Mouse (Mus musculus): ENCODE measurements around the gene Agtpbp1. TPM values are rescaled to one million over a fixed set of nuclear protein-coding genes. Genes with fewer than 3 reads are reported as not detected.

The Agtpbp1 gene
- polyA plus RNA-seq, 1 experiment from 2014 or later, result 11.6 TPM

DNA sequence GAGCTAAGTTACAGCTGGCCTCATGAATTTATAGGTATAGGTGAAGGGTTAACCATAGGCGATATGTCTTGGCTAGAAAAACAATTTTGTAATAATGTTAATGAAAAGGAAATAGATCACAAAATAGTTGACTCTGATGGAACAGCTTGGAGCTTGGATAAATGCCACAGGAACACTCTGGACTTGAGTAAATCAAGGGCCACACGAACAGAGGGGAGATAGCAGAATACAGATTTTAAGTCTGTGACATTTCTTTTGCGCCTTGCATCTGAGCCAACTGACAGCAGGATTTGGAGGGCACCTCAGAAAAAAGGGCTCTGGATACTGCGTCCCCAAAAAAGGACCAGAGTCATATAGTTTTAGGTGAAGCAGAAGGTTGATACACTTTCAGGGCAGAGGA, 20.5 kb downstream of the Agtpbp1 start:
- Histone ChIP-seq H3K4me1 (no peaks in the 10 kb centered on the region), H3K27me3 (ENCODE audit: low read depth, poor library complexity, severe bottlenecking) (no peaks in the 10 kb centered on the region), H3K36me3 (no peaks in the 10 kb centered on the region), H3K9me3 (replicated peaks) (no peaks in the 10 kb centered on the region), H3K4me3 (no peak overlapping the region), H3K27ac (no peak overlapping the region)
- DNase-seq (ENCODE audit: low spot score), result no peak
- 90% methylated on average over 4 of the region's 4 CpGs for WGBS

DNA sequence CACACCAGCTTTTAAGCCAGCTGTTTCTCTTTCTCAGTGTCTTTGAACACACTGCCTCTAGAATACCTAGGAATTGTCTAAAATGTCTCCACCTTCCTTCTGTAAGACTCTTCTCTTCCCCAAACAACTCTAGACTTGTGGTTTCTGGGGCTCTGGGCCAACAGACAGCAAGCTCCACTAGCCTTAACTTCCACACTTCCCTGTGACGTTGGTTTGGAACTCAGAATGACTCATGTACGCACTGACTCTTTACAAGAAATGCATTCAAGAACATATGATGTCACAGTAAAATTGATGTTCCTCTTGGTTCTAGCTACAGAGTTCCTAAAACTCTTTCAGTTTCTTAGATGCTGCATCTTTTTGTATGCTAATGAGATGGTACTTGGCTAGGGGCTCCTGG, 22.6 kb downstream of the Agtpbp1 start:
- Histone ChIP-seq H3K9me3 (replicated peaks) (no peaks in the 10 kb centered on the region), H3K36me3 (no peaks in the 10 kb centered on the region), H3K4me3 (no peak overlapping the region), H3K27ac (no peak overlapping the region), H3K4me1 (0 out of 2 replicates have a peak, but pooled peaks cover 5% of the 10 kb centered on the region), H3K27me3 (ENCODE audit: low read depth, poor library complexity, severe bottlenecking) (no peaks in the 10 kb centered on the region)
- WGBS, result 89% methylated on average over 2 of the region's 2 CpGs
- DNase-seq (ENCODE audit: low spot score), result no peak

DNA sequence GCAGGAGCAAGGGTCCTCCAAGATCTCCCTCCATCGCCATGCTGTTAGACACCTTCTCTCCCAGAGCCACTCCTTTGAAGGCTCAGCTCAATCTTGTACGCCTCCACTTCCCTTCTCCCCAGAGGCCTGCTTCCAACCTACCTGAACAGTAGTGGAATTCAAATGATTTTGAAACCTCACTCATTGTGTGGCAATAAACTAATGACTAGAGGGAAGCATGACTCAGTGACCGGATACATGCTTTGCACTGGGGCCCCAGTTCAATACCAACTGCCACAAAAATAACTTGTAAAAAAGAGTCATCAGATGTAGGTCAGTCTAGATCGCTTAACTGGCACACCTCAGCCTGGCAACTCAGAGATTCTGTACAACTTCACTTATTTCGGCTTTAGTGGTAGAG, 26.3 kb downstream of the Agtpbp1 start:
- Histone ChIP-seq H3K4me3 (no peak overlapping the region), H3K4me1 (peaks cover 27% of the 10 kb centered on the region), H3K36me3 (no peaks in the 10 kb centered on the region), H3K27me3 (ENCODE audit: low read depth, poor library complexity, severe bottlenecking) (no peaks in the 10 kb centered on the region), H3K27ac (no peak overlapping the region), H3K9me3 (replicated peaks) (no peaks in the 10 kb centered on the region)
- DNase-seq (ENCODE audit: low spot score), result no peak
- 91% methylated on average over 5 of the region's 5 CpGs for WGBS

DNA sequence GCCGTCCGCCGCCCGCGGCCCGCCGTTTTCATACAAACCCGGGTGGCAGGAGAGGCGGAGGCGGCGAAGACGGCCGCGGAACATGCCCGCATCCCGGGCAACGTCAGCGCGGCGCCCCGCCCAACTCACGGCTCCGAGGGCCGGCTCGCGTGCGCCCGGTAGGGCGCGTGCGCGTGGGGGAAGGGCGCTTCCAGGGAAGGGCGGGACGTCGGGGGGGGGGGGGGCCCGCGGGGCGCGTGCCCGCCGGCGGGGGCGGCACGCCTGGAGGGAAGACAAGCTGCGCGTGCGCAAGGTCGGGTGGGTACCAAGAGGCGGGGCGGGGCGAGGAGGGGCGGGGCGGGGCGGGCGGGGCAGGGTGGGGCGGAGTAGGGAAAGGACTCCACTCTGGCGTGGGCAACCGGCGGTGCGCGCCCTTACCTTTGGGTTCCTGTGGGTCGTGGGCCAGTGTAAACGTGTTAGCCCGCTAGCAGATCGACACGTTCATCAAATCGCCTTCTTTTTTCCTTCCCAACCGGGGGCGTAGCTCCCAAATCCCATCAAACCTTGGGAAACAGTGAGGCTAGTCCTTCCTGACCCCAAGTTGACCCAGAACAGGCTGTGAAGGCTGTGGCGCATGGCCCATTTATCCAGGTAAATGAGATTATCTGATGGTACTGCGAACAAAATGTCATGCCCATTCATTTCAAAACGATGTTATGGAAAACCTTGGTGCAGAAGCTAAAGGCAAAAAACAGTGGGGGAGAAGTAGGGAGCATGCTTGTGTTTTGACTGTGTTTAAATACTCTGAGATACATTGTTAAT, 27.6 kb downstream of the Agtpbp1 start:
- DNase-seq (ENCODE audit: low spot score), result peak; percentile 96
- Histone ChIP-seq H3K9me3 (replicated peaks) (no peaks in the 10 kb centered on the region), H3K27me3 (ENCODE audit: low read depth, poor library complexity, severe bottlenecking) (no peaks in the 10 kb centered on the region), H3K36me3 (no peaks in the 10 kb centered on the region), H3K27ac (peak overlapping the region; percentile 87), H3K4me1 (peaks cover 27% of the 10 kb centered on the region), H3K4me3 (peak overlapping the region; percentile 88)
- under 1% methylated on average over 41 of the region's 73 CpGs for WGBS

DNA sequence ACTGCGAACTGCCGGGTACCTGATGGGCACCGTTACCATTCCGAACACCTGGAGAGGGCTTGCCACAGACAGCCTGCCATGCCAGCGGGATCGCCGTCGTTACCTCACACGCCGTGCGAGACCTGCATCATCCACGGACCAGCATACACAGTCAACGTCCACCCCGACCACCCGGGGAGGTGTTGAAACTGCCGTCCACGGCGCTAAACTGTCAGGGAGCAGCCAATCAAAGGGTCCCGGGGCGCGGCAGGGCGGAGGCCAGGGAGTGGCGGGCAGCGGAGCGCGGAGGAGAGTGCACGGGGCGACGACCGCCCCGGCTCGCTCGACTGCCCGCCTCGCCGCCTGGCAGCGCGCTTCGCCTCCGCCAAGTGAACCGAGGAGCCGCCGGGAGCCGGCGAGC, 28.4 kb downstream of the Agtpbp1 start:
- H3K4me1 ChIP-seq, result peaks cover 27% of the 10 kb centered on the region
- peak; percentile 78 for DNase-seq (ENCODE audit: low spot score)
- H3K36me3 ChIP-seq, result no peaks in the 10 kb centered on the region
- peak overlapping the region; percentile 87 for H3K27ac ChIP-seq
- no peaks in the 10 kb centered on the region for H3K27me3 ChIP-seq (ENCODE audit: low read depth, poor library complexity, severe bottlenecking)
- H3K9me3 ChIP-seq (replicated peaks), result no peaks in the 10 kb centered on the region
- 2% methylated on average over 45 of the region's 45 CpGs for WGBS
- peak overlapping the region; percentile 88 for H3K4me3 ChIP-seq

DNA sequence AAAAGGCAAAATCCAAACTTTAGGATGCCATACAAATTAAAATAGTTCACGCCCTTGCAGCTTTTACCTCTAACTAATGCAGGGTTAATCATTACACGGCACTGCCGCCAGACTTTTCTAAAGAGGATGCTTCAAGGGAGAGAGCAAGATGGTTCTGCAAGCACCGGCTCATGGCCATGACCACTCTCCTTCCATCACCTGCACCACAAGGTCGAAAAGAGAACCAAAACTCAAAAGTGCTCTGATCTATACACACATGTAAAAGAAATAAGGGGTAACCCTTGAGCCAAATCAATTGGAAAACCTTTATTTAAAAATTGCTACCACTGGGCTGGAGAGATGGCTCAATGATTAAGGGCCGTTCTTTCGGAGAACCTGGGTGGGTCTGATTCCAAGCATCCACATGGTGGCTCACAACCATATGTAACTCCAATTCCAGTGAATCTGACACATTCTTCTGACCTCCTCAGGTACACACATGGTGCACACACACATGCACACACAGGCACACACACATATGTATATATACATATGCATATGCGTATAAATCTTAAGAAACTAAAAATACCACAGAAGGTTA, 29.3 kb downstream of the Agtpbp1 start:
- Histone ChIP-seq H3K4me3 (no peak overlapping the region), H3K27ac (no peak overlapping the region), H3K4me1 (peaks cover 27% of the 10 kb centered on the region), H3K36me3 (no peaks in the 10 kb centered on the region), H3K27me3 (ENCODE audit: low read depth, poor library complexity, severe bottlenecking) (no peaks in the 10 kb centered on the region), H3K9me3 (replicated peaks) (no peaks in the 10 kb centered on the region)
- no peak for DNase-seq (ENCODE audit: low spot score)
- WGBS, result 80% methylated on average over 8 of the region's 8 CpGs

DNA sequence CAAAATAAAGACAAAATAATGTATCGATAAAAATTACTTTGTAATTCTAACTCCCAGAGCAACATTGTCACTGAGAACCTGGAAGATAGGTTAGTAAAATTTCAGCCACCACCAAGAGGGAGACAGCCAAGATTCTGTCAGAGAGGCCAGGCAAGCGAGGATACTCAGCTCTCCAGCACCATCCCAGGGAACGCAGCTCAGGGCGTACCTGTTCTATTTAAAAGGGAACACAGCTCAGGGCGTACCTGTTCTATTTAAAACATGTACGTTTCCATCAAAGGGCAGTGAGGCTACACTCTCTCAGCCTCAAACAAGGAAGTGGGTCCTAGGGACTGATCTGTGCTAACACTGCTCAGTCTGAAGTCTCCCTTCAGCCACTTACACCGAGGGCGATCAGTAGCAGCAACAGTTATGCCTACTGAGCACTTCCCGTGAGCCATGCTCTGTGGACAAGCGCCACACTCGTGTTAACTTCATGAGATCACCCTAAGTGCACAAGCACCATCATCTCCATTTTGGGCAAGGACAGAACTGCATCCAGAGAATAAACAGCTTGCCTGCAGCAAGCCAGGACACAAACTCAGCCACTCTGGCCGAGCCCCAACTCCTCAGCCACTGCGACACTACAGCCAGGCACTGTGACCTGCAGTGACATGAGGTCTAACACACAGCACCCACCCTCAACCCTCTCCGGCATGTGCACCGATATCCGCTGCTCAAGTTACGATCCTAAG, 30.1 kb downstream of the Agtpbp1 start:
- no peaks in the 10 kb centered on the region for H3K36me3 ChIP-seq
- no peak overlapping the region for H3K4me3 ChIP-seq
- H3K27ac ChIP-seq, result no peak overlapping the region
- no peaks in the 10 kb centered on the region for H3K9me3 ChIP-seq (replicated peaks)
- H3K4me1 ChIP-seq, result peaks cover 27% of the 10 kb centered on the region
- DNase-seq (ENCODE audit: low spot score), result no peak
- H3K27me3 ChIP-seq (ENCODE audit: low read depth, poor library complexity, severe bottlenecking), result no peaks in the 10 kb centered on the region
- 65% methylated on average over 17 of the region's 17 CpGs for WGBS

DNA sequence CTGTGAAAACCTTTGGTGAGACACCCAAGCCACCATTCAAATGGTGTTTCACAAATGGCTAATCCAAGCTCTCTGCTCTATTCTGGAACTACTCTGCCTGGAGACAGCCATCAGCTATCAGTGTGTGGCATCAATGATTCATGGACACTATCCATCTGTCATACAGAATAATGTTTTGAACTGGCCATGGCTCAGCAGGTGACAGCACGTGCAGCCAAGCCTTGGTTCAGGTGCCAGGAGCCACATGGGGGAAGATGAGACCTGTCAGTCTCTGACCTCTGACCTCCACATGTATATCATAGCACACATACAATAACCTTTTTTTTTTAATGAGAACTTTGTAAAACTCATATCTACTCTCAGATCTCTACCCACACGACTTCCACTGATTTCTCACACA, 32.3 kb downstream of the Agtpbp1 start:
- H3K27me3 ChIP-seq (ENCODE audit: low read depth, poor library complexity, severe bottlenecking), result no peaks in the 10 kb centered on the region
- H3K4me1 ChIP-seq, result peaks cover 24% of the 10 kb centered on the region
- H3K9me3 ChIP-seq (replicated peaks), result no peaks in the 10 kb centered on the region
- 78% methylated on average over 2 of the region's 2 CpGs for WGBS
- no peak for DNase-seq (ENCODE audit: low spot score)
- H3K27ac ChIP-seq, result no peak overlapping the region
- H3K4me3 ChIP-seq, result no peak overlapping the region
- H3K36me3 ChIP-seq, result no peaks in the 10 kb centered on the region

DNA sequence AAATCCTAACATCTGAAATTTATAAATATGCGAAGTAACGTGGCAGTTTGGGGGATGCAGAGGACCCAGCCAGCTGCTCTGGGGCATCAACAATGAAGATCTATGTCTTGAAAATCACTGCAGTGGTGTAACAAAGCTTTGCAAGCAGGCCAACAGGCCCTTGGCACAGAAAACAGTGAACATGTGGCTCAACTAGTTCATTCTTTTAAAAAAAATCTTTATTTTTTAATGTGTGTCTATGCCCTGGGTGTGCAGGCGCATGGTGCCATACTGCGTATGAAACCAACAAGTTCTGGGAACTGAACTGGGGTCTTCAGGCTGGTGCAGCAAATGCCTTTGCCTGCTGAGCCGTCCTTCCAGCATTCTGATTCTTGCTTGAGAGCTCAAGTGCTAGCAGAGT, 32.7 kb downstream of the Agtpbp1 start:
- no peak for DNase-seq (ENCODE audit: low spot score)
- Histone ChIP-seq H3K36me3 (no peaks in the 10 kb centered on the region), H3K4me1 (peaks cover 21% of the 10 kb centered on the region), H3K27me3 (ENCODE audit: low read depth, poor library complexity, severe bottlenecking) (no peaks in the 10 kb centered on the region), H3K27ac (no peak overlapping the region), H3K9me3 (replicated peaks) (no peaks in the 10 kb centered on the region), H3K4me3 (no peak overlapping the region)
- 93% methylated on average over 5 of the region's 5 CpGs for WGBS

DNA sequence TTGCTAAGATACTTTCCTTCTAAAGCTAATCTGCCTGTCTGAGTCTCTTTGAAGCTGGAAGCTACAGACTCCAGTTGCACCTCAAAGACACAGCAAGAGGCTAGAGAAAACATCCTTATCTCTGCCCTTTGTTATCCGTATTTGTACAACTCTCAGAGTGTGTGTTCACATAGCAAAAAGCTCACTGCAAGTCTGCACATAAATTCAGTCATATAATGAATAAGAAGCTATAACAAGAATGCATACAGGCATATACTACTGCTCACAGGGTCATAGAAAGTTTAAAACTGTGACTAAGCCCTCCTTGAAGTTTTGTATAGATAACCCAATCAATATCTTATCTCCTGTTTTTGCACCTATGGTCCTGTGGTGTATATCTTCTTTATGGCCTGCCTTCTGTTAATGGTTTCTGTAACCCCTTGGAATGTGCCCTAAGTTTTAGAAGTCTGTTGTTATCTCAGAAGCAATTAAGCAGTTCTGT, 35.7 kb downstream of the Agtpbp1 start:
- Histone ChIP-seq H3K4me3 (no peak overlapping the region), H3K36me3 (no peaks in the 10 kb centered on the region), H3K27me3 (ENCODE audit: low read depth, poor library complexity, severe bottlenecking) (no peaks in the 10 kb centered on the region), H3K9me3 (replicated peaks) (no peaks in the 10 kb centered on the region), H3K27ac (no peak overlapping the region), H3K4me1 (peaks cover 15% of the 10 kb centered on the region)
- no peak for DNase-seq (ENCODE audit: low spot score)
- 20% methylated on average over 1 of the region's 1 CpGs for WGBS

DNA sequence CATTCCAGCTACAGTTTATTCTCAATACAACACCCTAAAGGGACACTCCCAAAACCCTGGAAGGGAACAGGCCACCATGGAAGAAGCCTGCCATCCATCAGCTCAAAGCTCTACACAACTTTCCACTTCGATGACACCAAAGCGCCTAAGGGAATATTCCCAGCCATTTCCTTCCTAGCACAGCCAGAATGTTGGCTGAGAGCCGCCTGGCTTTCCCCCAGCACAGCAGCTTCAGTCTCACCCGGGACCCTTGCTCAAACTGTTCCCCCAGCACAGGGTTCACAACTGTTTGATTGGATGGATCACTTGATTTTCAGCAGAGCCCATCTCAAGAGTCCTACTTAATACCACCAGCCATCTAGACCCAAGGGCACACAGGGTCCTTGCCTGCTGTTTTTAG, 37.3 kb downstream of the Agtpbp1 start:
- Histone ChIP-seq H3K36me3 (no peaks in the 10 kb centered on the region), H3K9me3 (replicated peaks) (no peaks in the 10 kb centered on the region), H3K27me3 (ENCODE audit: low read depth, poor library complexity, severe bottlenecking) (no peaks in the 10 kb centered on the region), H3K27ac (no peak overlapping the region), H3K4me3 (no peak overlapping the region), H3K4me1 (peaks cover 19% of the 10 kb centered on the region)
- 83% methylated on average over 4 of the region's 4 CpGs for WGBS
- DNase-seq (ENCODE audit: low spot score), result no peak

DNA sequence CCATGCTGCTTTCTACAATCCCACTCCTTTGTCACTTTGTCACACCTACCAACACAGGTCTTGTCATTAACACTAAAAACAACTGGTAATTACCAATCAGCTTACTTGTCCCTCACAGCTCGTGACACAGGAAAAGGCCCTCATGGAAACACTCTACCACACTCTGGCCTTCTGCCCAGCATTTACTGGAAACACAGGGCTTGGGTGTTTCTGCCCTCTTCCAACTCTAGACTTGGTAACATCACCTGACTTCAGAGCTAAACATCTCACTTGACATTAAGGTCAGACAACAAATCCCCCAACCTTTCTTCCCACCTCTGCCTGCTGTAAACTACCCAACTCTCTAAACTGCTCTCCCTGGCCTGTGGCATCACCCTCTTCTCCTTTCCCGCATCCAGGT, 37.9 kb downstream of the Agtpbp1 start:
- Histone ChIP-seq H3K9me3 (replicated peaks) (no peaks in the 10 kb centered on the region), H3K36me3 (no peaks in the 10 kb centered on the region), H3K4me1 (peaks cover 25% of the 10 kb centered on the region), H3K4me3 (no peak overlapping the region), H3K27ac (no peak overlapping the region), H3K27me3 (ENCODE audit: low read depth, poor library complexity, severe bottlenecking) (no peaks in the 10 kb centered on the region)
- DNase-seq (ENCODE audit: low spot score), result no peak
- 68% methylated on average over 2 of the region's 2 CpGs for WGBS

DNA sequence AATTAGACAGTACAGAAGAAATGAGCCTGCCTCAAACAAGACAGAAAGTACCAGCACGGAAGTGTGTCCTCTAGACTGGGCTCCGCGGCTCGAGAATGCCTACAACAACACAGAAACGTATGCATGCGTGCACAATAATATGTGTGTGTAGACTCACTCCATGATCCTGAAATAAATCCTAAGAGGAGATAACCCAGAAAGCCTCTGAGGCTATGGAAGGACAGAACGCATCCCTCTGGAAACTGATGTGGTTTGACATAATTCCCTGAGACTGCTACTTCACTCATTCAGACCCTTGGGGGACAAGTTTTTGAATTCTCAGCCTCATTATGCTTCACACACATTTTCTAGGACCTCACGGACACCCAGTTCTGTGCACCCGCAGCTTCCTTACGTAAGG, 42.6 kb downstream of the Agtpbp1 start:
- WGBS, result 93% methylated on average over 10 of the region's 10 CpGs
- no peaks in the 10 kb centered on the region for H3K9me3 ChIP-seq (replicated peaks)
- H3K4me3 ChIP-seq, result no peak overlapping the region
- H3K4me1 ChIP-seq, result peaks cover 25% of the 10 kb centered on the region
- no peaks in the 10 kb centered on the region for H3K27me3 ChIP-seq (ENCODE audit: low read depth, poor library complexity, severe bottlenecking)
- no peaks in the 10 kb centered on the region for H3K36me3 ChIP-seq
- no peak for DNase-seq (ENCODE audit: low spot score)
- H3K27ac ChIP-seq, result no peak overlapping the region

All from limb, embryonic 10.5 days (tissue).